Mouse (Mus musculus) midbrain, embryonic 15.5 days (tissue): ENCODE data around the gene Irf2bp2. TPM values are rescaled to one million over a fixed set of nuclear protein-coding genes. Genes with fewer than 3 reads are reported as not detected.

Source experiments
- ATAC-seq: fragments of 200-750 bp; cut with Nextera tagmentation; replicated peaks from 2 replicates; pipeline ENCODE4 v1.8.0; 2017; ENCODE audit warnings: moderate TSS enrichment
- H3K27ac ChIP-seq: fragments of 300-500 bp; sonication (generic); 2 replicates; pipeline ENCODE4 v1.5.1; 2015; ENCODE audit warnings: mild to moderate bottlenecking, inconsistent platforms
- H3K27me3 ChIP-seq: fragments of 300-500 bp; sonication (generic); replicated peaks from 2 replicates; pipeline ENCODE4 v1.6.1; 2015; ENCODE audit warnings: inconsistent platforms
- H3K36me3 ChIP-seq: fragments of 300-500 bp; sonication (generic); replicated peaks from 2 replicates; pipeline ENCODE4 v1.6.1; 2015; ENCODE audit warnings: inconsistent platforms
- H3K4me1 ChIP-seq: fragments of 300-500 bp; sonication (generic); 2 replicates; pipeline ENCODE4 v1.6.1; 2015; ENCODE audit warnings: inconsistent platforms
- H3K4me2 ChIP-seq: fragments of 300-500 bp; sonication (generic); 2 replicates; pipeline ENCODE4 v1.6.1; 2015; ENCODE audit warnings: inconsistent platforms, mild to moderate bottlenecking, moderate library complexity
- H3K4me3 ChIP-seq: fragments of 300-500 bp; sonication (generic); 2 replicates; pipeline ENCODE4 v1.5.1; 2015; ENCODE audit warnings: mild to moderate bottlenecking, inconsistent platforms
- H3K9ac ChIP-seq: fragments of 300-500 bp; sonication (generic); 2 replicates; pipeline ENCODE4 v1.6.1; 2015; ENCODE audit warnings: mild to moderate bottlenecking, inconsistent platforms
- H3K9me3 ChIP-seq: fragments of 300-500 bp; sonication (generic); 2 replicates; pipeline ENCODE4 v1.6.1; 2016; ENCODE audit warnings: inconsistent platforms
- WGBS: fragments of 180-500 bp; shearing (Covaris S2); methylation state at CpG from one replicate; pipeline ENCODE4 v1.1.7; 2015; ENCODE audit warnings: mixed read lengths; 5-methylcytosine and 5-hydroxymethylcytosine counted together
- polyA plus RNA-seq: library from polyadenylated mRNA; unstranded; fragments of >200 nt; fragmentation: Nextera tagmentation; extraction: Ambion mirVana; gene quantifications from 2 replicates; pipeline ENCODE4 v1.2.1, GENCODE M21; 2015

Irf2bp2 gene
- polyA plus RNA-seq, 1 experiment from 2014 or later, result 9.7 TPM

GRCm38 (mm10) chr8:126556691-126557090, 37.1 kb downstream of the Irf2bp2 start:
- no peak overlapping the region for H3K4me2 ChIP-seq
- no peak overlapping the region for H3K4me3 ChIP-seq
- no peaks in the 10 kb centered on the region for H3K9me3 ChIP-seq
- H3K36me3 ChIP-seq, result no peaks in the 10 kb centered on the region
- no peak overlapping the region for H3K9ac ChIP-seq
- ATAC-seq, result no peak
- H3K4me1 ChIP-seq, result no peaks in the 10 kb centered on the region
- H3K27ac ChIP-seq, result no peak overlapping the region
- no peaks in the 10 kb centered on the region for H3K27me3 ChIP-seq
- 88% methylated on average over 5 of the region's 5 CpGs for WGBS

- H3K27ac ChIP-seq, result no peak overlapping the region
- H3K4me2 ChIP-seq, result no peak overlapping the region
- no peak overlapping the region for H3K4me3 ChIP-seq
- WGBS, result 92% methylated on average over 4 of the region's 4 CpGs
- H3K9me3 ChIP-seq, result no peaks in the 10 kb centered on the region
- no peak for ATAC-seq
- H3K27me3 ChIP-seq, result no peaks in the 10 kb centered on the region
- H3K9ac ChIP-seq, result no peak overlapping the region
- H3K4me1 ChIP-seq, result no peaks in the 10 kb centered on the region
- H3K36me3 ChIP-seq, result no peaks in the 10 kb centered on the region
Measured at GRCm38 (mm10) chr8:126554741-126555140, 39.0 kb downstream of the Irf2bp2 start.

GRCm38 (mm10) chr8:126551871-126552270, 41.9 kb downstream of the Irf2bp2 start:
- Histone ChIP-seq H3K27me3 (no peaks in the 10 kb centered on the region), H3K9me3 (no peaks in the 10 kb centered on the region), H3K27ac (no peak overlapping the region), H3K4me1 (no peaks in the 10 kb centered on the region), H3K36me3 (no peaks in the 10 kb centered on the region), H3K4me2 (no peak overlapping the region), H3K4me3 (no peak overlapping the region), H3K9ac (no peak overlapping the region)
- WGBS, result 86% methylated on average over 4 of the region's 4 CpGs
- no peak for ATAC-seq

- H3K36me3 ChIP-seq, result no peaks in the 10 kb centered on the region
- 74% methylated on average over 5 of the region's 5 CpGs for WGBS
- no peaks in the 10 kb centered on the region for H3K4me1 ChIP-seq
- no peaks in the 10 kb centered on the region for H3K9me3 ChIP-seq
- H3K4me3 ChIP-seq, result no peak overlapping the region
- no peak overlapping the region for H3K27ac ChIP-seq
- H3K4me2 ChIP-seq, result no peak overlapping the region
- ATAC-seq, result no peak
- no peaks in the 10 kb centered on the region for H3K27me3 ChIP-seq
- no peak overlapping the region for H3K9ac ChIP-seq
Measured at GRCm38 (mm10) chr8:126550944-126551357, 42.8 kb downstream of the Irf2bp2 start.

- Histone ChIP-seq H3K9me3 (no peaks in the 10 kb centered on the region), H3K4me3 (no peak overlapping the region), H3K4me2 (no peak overlapping the region), H3K27me3 (no peaks in the 10 kb centered on the region), H3K9ac (no peak overlapping the region), H3K36me3 (no peaks in the 10 kb centered on the region), H3K27ac (no peak overlapping the region), H3K4me1 (no peaks in the 10 kb centered on the region)
- WGBS, result 69% methylated on average over 3 of the region's 3 CpGs
- ATAC-seq, result no peak
Measured at GRCm38 (mm10) chr8:126547841-126548240, 45.9 kb downstream of the Irf2bp2 start.

GRCm38 (mm10) chr8:126547361-126547760, 46.4 kb downstream of the Irf2bp2 start:
- Histone ChIP-seq H3K27ac (no peak overlapping the region), H3K36me3 (no peaks in the 10 kb centered on the region)
- WGBS, result 94% methylated on average over 4 of the region's 4 CpGs

GRCm38 (mm10) chr8:126546480-126546879, 47.3 kb downstream of the Irf2bp2 start:
- Histone ChIP-seq H3K27ac (no peak overlapping the region), H3K9ac (no peak overlapping the region), H3K27me3 (no peaks in the 10 kb centered on the region), H3K9me3 (no peaks in the 10 kb centered on the region), H3K4me2 (no peak overlapping the region), H3K4me3 (no peak overlapping the region), H3K4me1 (peaks cover 2% of the 10 kb centered on the region; the same call in 1 of the 2 replicates), H3K36me3 (no peaks in the 10 kb centered on the region)
- WGBS, result 59% methylated on average over 1 of the region's 1 CpGs
- no peak for ATAC-seq

More at GRCm38 (mm10) chr8:126547361-126547760, 46.4 kb downstream of the Irf2bp2 start:
- H3K4me1 ChIP-seq, result no peaks in the 10 kb centered on the region
- no peak overlapping the region for H3K9ac ChIP-seq
- H3K4me3 ChIP-seq, result no peak overlapping the region
- H3K4me2 ChIP-seq, result no peak overlapping the region
- H3K9me3 ChIP-seq, result no peaks in the 10 kb centered on the region
- no peak for ATAC-seq
- H3K27me3 ChIP-seq, result no peaks in the 10 kb centered on the region

GRCm38 (mm10) chr8:126543407-126543806, 50.4 kb downstream of the Irf2bp2 start:
- Histone ChIP-seq H3K27me3 (no peaks in the 10 kb centered on the region), H3K4me1 (peaks cover 20% of the 10 kb centered on the region), H3K9ac (no peak overlapping the region), H3K9me3 (no peaks in the 10 kb centered on the region), H3K4me3 (no peak overlapping the region), H3K27ac (no peak overlapping the region), H3K4me2 (no peak overlapping the region), H3K36me3 (no peaks in the 10 kb centered on the region)
- 81% methylated on average over 8 of the region's 8 CpGs for WGBS
- ATAC-seq, result no peak

GRCm38 (mm10) chr8:126542757-126543156, 51.0 kb downstream of the Irf2bp2 start:
- ATAC-seq, result no peak

GRCm38 (mm10) chr8:126542090-126542689, 51.6 kb downstream of the Irf2bp2 start:
- Histone ChIP-seq H3K4me1 (peaks cover 32% of the 10 kb centered on the region), H3K9ac (no peak overlapping the region), H3K4me3 (no peak overlapping the region), H3K9me3 (no peaks in the 10 kb centered on the region), H3K4me2 (no peak overlapping the region), H3K36me3 (no peaks in the 10 kb centered on the region), H3K27me3 (no peaks in the 10 kb centered on the region), H3K27ac (no peak overlapping the region)
- WGBS, result 83% methylated on average over 10 of the region's 10 CpGs
- ATAC-seq, result no peak

More at GRCm38 (mm10) chr8:126542757-126543156, 51.0 kb downstream of the Irf2bp2 start:
- no peaks in the 10 kb centered on the region for H3K36me3 ChIP-seq
- no peak overlapping the region for H3K27ac ChIP-seq
- H3K9me3 ChIP-seq, result no peaks in the 10 kb centered on the region
- H3K9ac ChIP-seq, result no peak overlapping the region
- H3K27me3 ChIP-seq, result no peaks in the 10 kb centered on the region
- peaks cover 26% of the 10 kb centered on the region for H3K4me1 ChIP-seq
- no peak overlapping the region for H3K4me2 ChIP-seq
- WGBS, result 75% methylated on average over 5 of the region's 5 CpGs
- H3K4me3 ChIP-seq, result no peak overlapping the region

GRCm38 (mm10) chr8:126540298-126540697, 53.5 kb downstream of the Irf2bp2 start:
- Histone ChIP-seq H3K4me3 (no peak overlapping the region), H3K9ac (no peak overlapping the region), H3K36me3 (no peaks in the 10 kb centered on the region), H3K9me3 (no peaks in the 10 kb centered on the region), H3K27me3 (no peaks in the 10 kb centered on the region), H3K27ac (peak overlapping the region; percentile 94), H3K4me2 (no peak overlapping the region), H3K4me1 (peaks cover 48% of the 10 kb centered on the region)
- 87% methylated on average over 5 of the region's 5 CpGs for WGBS
- no peak for ATAC-seq

- no peak for ATAC-seq
- Histone ChIP-seq H3K4me1 (peaks cover 48% of the 10 kb centered on the region), H3K27me3 (no peaks in the 10 kb centered on the region), H3K36me3 (no peaks in the 10 kb centered on the region), H3K4me3 (no peak overlapping the region), H3K4me2 (peak overlapping the region; percentile 29), H3K9ac (no peak overlapping the region), H3K9me3 (no peaks in the 10 kb centered on the region), H3K27ac (peak overlapping the region; percentile 94)
- 66% methylated on average over 10 of the region's 10 CpGs for WGBS
Measured at GRCm38 (mm10) chr8:126539355-126540093, 54.3 kb downstream of the Irf2bp2 start.
